Mouse (Mus musculus) adipocyte (in vitro differentiated cells): ENCODE results near the gene Rhbdd1.

Experiments
- DNase-seq: peaks from one replicate; pipeline ENCODE4 v3.0.0-alpha.2; 2016; ENCODE audit warnings: low spot score

Gene Rhbdd1

GRCm38 (mm10) chr1:82364468-82364867 is 48.2 kb downstream of the Rhbdd1 start:
- DNase-seq, result no peak

- DNase-seq, result no peak
Observed at GRCm38 (mm10) chr1:82371636-82372428, 55.6 kb downstream of the Rhbdd1 start.

- DNase-seq, result no peak
Observed at GRCm38 (mm10) chr1:82373924-82374323, 57.7 kb downstream of the Rhbdd1 start.

- DNase-seq, result no peak
Observed at GRCm38 (mm10) chr1:82374831-82375358, 58.6 kb downstream of the Rhbdd1 start.

GRCm38 (mm10) chr1:82375452-82375851 is 59.2 kb downstream of the Rhbdd1 start:
- DNase-seq, result no peak

- no peak for DNase-seq
Observed at GRCm38 (mm10) chr1:82381946-82382345, 65.7 kb downstream of the Rhbdd1 start.

- DNase-seq, result no peak
Observed at GRCm38 (mm10) chr1:82384106-82384505, 67.9 kb downstream of the Rhbdd1 start.

- no peak for DNase-seq
Observed at GRCm38 (mm10) chr1:82385054-82385453, 68.8 kb downstream of the Rhbdd1 start.

- DNase-seq, result peak; percentile 34
Observed at GRCm38 (mm10) chr1:82385827-82386230, 69.6 kb downstream of the Rhbdd1 start.

GRCm38 (mm10) chr1:82386814-82387771 is 70.8 kb downstream of the Rhbdd1 start:
- no peak for DNase-seq

GRCm38 (mm10) chr1:82389371-82389770 is 73.1 kb downstream of the Rhbdd1 start:
- no peak for DNase-seq

- no peak for DNase-seq
Observed at GRCm38 (mm10) chr1:82395371-82395770, 79.1 kb downstream of the Rhbdd1 start.

- DNase-seq, result no peak
Observed at GRCm38 (mm10) chr1:82407786-82408185, 91.5 kb downstream of the Rhbdd1 start.

GRCm38 (mm10) chr1:82409271-82409670 is 93.0 kb downstream of the Rhbdd1 start:
- DNase-seq, result no peak

GRCm38 (mm10) chr1:82410548-82410947 is 94.3 kb downstream of the Rhbdd1 start:
- no peak for DNase-seq

- DNase-seq, result no peak
Observed at GRCm38 (mm10) chr1:82411521-82411920, 95.3 kb downstream of the Rhbdd1 start.

- no peak for DNase-seq
Observed at GRCm38 (mm10) chr1:82412085-82412484, 95.8 kb downstream of the Rhbdd1 start.

GRCm38 (mm10) chr1:82414434-82415045 is 98.3 kb downstream of the Rhbdd1 start:
- DNase-seq, result no peak

GRCm38 (mm10) chr1:82415641-82416040 is 99.4 kb downstream of the Rhbdd1 start:
- DNase-seq, result no peak

GRCm38 (mm10) chr1:82427729-82428128 is 111.5 kb downstream of the Rhbdd1 start:
- no peak for DNase-seq

GRCm38 (mm10) chr1:82429061-82429460 is 112.8 kb downstream of the Rhbdd1 start:
- peak; percentile 19 for DNase-seq
